Mouse (Mus musculus): ENCODE results near the gene Dlx2. TPM values are rescaled to one million over a fixed set of nuclear protein-coding genes. Genes with fewer than 3 reads are reported as not detected.

Gene Dlx2
- polyA plus RNA-seq, 1 experiment from 2014 or later: 4.5 TPM

DNA sequence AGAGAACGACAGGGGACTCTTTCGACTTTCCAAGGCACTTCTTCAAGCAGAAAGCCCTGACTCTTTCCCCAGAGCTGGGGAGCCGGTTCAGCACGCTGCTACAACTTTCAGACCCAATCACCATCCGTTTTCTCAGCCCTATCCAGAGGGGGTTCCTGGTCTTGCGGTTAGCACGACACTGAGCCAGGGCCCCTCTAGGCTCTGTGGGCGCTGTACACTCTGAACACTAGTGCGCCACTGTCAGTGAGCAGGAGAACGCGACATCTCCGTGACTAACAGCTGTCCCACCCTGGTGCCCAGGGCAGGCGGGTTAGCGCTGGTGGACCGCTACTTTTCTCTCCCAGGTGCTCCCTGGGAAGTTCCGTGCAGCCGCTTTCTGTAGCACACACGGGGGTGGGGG is 5.2 kb upstream of the Dlx2 start:
- H3K9ac ChIP-seq (ENCODE audit: low read depth, low read length): no peak overlapping the region
- no peak overlapping the region for H3K4me2 ChIP-seq (ENCODE audit: low read length)
- peaks cover 49% of the 10 kb centered on the region for H3K27me3 ChIP-seq (ENCODE audit: control insufficient read depth, insufficient read depth, low read depth, low read length)
- H3K4me3 ChIP-seq (ENCODE audit: low read depth, low read length): no peak overlapping the region
- H3K4me1 ChIP-seq (ENCODE audit: control insufficient read depth, insufficient read depth, low read length): peaks cover 4% of the 10 kb centered on the region
- no peak overlapping the region for H3K27ac ChIP-seq (ENCODE audit: low read length)
- WGBS: 2% methylated on average over 16 of the region's 18 CpGs
- no peaks in the 10 kb centered on the region for H3K9me3 ChIP-seq (replicated peaks; ENCODE audit: control insufficient read depth, low read length, poor library complexity, severe bottlenecking)
- no peaks in the 10 kb centered on the region for H3K36me3 ChIP-seq (ENCODE audit: control insufficient read depth, insufficient read depth, low read length)
- no peak for ATAC-seq

DNA sequence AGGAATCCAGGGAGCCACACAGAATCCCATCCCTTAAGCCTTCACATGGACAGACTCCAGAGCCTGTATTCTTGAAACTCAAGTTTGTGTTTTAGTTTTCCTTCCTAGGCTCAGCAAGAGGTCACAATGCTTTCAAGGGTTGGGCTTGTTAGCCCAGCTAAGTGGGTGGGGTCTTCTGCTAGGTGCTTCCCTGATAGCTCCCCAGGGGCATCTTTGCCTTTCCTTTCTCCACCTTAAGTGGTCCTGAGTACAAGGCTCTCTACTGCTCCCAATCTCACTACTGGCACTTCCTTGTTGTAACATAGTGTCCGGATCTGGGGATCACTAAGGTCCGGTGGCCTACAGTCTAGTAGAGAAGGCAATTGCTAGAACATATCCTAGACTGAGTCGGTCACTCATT is 3.8 kb upstream of the Dlx2 start:
- WGBS: 30% methylated on average over 3 of the region's 3 CpGs
- no peak for ATAC-seq
- Histone ChIP-seq H3K9ac (ENCODE audit: low read depth, low read length) (no peak overlapping the region), H3K27ac (ENCODE audit: low read length) (no peak overlapping the region), H3K4me1 (ENCODE audit: control insufficient read depth, insufficient read depth, low read length) (peaks cover 16% of the 10 kb centered on the region), H3K36me3 (ENCODE audit: control insufficient read depth, insufficient read depth, low read length) (no peaks in the 10 kb centered on the region), H3K4me2 (ENCODE audit: low read length) (no peak overlapping the region), H3K9me3 (replicated peaks; ENCODE audit: control insufficient read depth, low read length, poor library complexity, severe bottlenecking) (no peaks in the 10 kb centered on the region), H3K4me3 (ENCODE audit: low read depth, low read length) (no peak overlapping the region), H3K27me3 (ENCODE audit: control insufficient read depth, insufficient read depth, low read depth, low read length) (peaks cover 49% of the 10 kb centered on the region)

- H3K27ac ChIP-seq (ENCODE audit: low read length): no peak overlapping the region
- H3K4me2 ChIP-seq (ENCODE audit: low read length): no peak overlapping the region
- WGBS: 3% methylated on average over 8 of the region's 8 CpGs
- no peak overlapping the region for H3K9ac ChIP-seq (ENCODE audit: low read depth, low read length)
- no peak for ATAC-seq
- peaks cover 43% of the 10 kb centered on the region for H3K27me3 ChIP-seq (ENCODE audit: control insufficient read depth, insufficient read depth, low read depth, low read length)
- no peaks in the 10 kb centered on the region for H3K9me3 ChIP-seq (replicated peaks; ENCODE audit: control insufficient read depth, low read length, poor library complexity, severe bottlenecking)
- H3K4me1 ChIP-seq (ENCODE audit: control insufficient read depth, insufficient read depth, low read length): peaks cover 16% of the 10 kb centered on the region
- no peak overlapping the region for H3K4me3 ChIP-seq (ENCODE audit: low read depth, low read length)
- no peaks in the 10 kb centered on the region for H3K36me3 ChIP-seq (ENCODE audit: control insufficient read depth, insufficient read depth, low read length)
Measured at GRCm38 (mm10) chr2:71547829-71548228, 1.3 kb upstream of the Dlx2 start.

DNA sequence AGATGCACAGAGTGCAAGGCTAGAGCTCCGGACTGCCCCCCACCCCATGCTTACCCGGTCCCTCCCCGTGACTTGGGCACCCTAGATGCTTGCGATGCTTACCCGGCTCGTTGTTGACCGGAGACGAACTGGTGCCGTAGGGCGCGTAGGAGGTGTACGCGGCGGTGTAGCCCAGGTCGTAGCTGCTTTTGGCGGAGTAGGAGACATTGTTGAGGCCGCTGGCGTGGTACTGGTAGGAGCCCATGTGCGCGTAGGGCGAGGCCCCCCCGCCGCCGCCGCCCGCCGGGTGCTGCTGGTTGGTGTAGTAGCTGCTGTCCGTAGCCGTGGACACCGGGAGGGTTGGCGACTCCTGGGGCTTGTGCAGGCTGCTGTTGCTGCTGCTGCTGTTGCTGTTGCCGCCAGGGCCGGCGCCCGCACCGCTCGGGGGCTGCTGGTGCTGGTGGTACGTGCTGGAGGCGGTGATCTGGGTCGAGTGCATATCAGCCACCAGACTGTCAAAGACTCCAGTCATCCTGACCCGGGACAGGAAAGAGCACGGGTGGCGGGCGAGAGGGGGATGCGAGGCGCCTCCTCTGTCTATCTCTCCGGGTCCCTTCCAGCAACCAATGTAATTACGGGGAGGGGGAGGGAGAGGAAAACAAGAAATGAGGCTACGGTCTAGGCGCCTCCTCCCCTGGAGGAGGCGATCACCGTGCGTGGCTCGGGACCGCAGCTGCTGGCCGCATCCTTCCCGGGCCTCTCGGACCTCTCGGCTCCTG is 493 bp downstream of the Dlx2 start:
- Histone ChIP-seq H3K36me3 (ENCODE audit: control insufficient read depth, insufficient read depth, low read length) (no peaks in the 10 kb centered on the region), H3K27me3 (ENCODE audit: control insufficient read depth, insufficient read depth, low read depth, low read length) (peaks cover 37% of the 10 kb centered on the region), H3K4me3 (ENCODE audit: low read depth, low read length) (peak overlapping the region; percentile 39), H3K9me3 (replicated peaks; ENCODE audit: control insufficient read depth, low read length, poor library complexity, severe bottlenecking) (no peaks in the 10 kb centered on the region), H3K9ac (ENCODE audit: low read depth, low read length) (peak overlapping the region; percentile 45), H3K27ac (ENCODE audit: low read length) (peak overlapping the region; percentile 53), H3K4me1 (ENCODE audit: control insufficient read depth, insufficient read depth, low read length) (peaks cover 13% of the 10 kb centered on the region), H3K4me2 (ENCODE audit: low read length) (peak overlapping the region; percentile 59)
- peak; percentile 51 for ATAC-seq
- WGBS: under 1% methylated on average over 55 of the region's 59 CpGs

- Histone ChIP-seq H3K4me2 (ENCODE audit: low read length) (peak overlapping the region; percentile 59), H3K9ac (ENCODE audit: low read depth, low read length) (peak overlapping the region; percentile 45; the same call in 1 of the 2 replicates), H3K27me3 (ENCODE audit: control insufficient read depth, insufficient read depth, low read depth, low read length) (peaks cover 36% of the 10 kb centered on the region), H3K9me3 (replicated peaks; ENCODE audit: control insufficient read depth, low read length, poor library complexity, severe bottlenecking) (no peaks in the 10 kb centered on the region), H3K36me3 (ENCODE audit: control insufficient read depth, insufficient read depth, low read length) (no peaks in the 10 kb centered on the region), H3K4me1 (ENCODE audit: control insufficient read depth, insufficient read depth, low read length) (peaks cover 13% of the 10 kb centered on the region), H3K4me3 (ENCODE audit: low read depth, low read length) (peak overlapping the region; percentile 39), H3K27ac (ENCODE audit: low read length) (peak overlapping the region; percentile 53)
- ATAC-seq: no peak
- WGBS: 1% methylated on average over 32 of the region's 32 CpGs
Measured at GRCm38 (mm10) chr2:71545401-71545881, 1.1 kb downstream of the Dlx2 start.

GRCm38 (mm10) chr2:71544391-71545285 is 1.9 kb downstream of the Dlx2 start:
- Histone ChIP-seq H3K4me3 (ENCODE audit: low read depth, low read length) (peak overlapping the region; percentile 39), H3K4me2 (ENCODE audit: low read length) (peak overlapping the region; percentile 15; the same call in 1 of the 2 replicates), H3K9me3 (replicated peaks; ENCODE audit: control insufficient read depth, low read length, poor library complexity, severe bottlenecking) (no peaks in the 10 kb centered on the region), H3K36me3 (ENCODE audit: control insufficient read depth, insufficient read depth, low read length) (no peaks in the 10 kb centered on the region), H3K27me3 (ENCODE audit: control insufficient read depth, insufficient read depth, low read depth, low read length) (peaks cover 31% of the 10 kb centered on the region), H3K27ac (ENCODE audit: low read length) (peak overlapping the region; percentile 38), H3K9ac (ENCODE audit: low read depth, low read length) (peak overlapping the region; percentile 28; the same call in 1 of the 2 replicates), H3K4me1 (ENCODE audit: control insufficient read depth, insufficient read depth, low read length) (peaks cover 13% of the 10 kb centered on the region)
- no peak for ATAC-seq
- under 1% methylated on average over 61 of the region's 61 CpGs for WGBS

GRCm38 (mm10) chr2:71543948-71544347 is 2.6 kb downstream of the Dlx2 start:
- peaks cover 13% of the 10 kb centered on the region for H3K4me1 ChIP-seq (ENCODE audit: control insufficient read depth, insufficient read depth, low read length)
- peak overlapping the region; percentile 39 for H3K4me3 ChIP-seq (ENCODE audit: low read depth, low read length)
- H3K27ac ChIP-seq (ENCODE audit: low read length): peak overlapping the region; percentile 38
- H3K4me2 ChIP-seq (ENCODE audit: low read length): peak overlapping the region; percentile 18; the same call in 1 of the 2 replicates
- H3K9ac ChIP-seq (ENCODE audit: low read depth, low read length): 0 out of 2 replicates have a peak overlapping the region, but pooled peaks have one; percentile 25
- ATAC-seq: no peak
- H3K27me3 ChIP-seq (ENCODE audit: control insufficient read depth, insufficient read depth, low read depth, low read length): peaks cover 33% of the 10 kb centered on the region
- H3K36me3 ChIP-seq (ENCODE audit: control insufficient read depth, insufficient read depth, low read length): no peaks in the 10 kb centered on the region
- H3K9me3 ChIP-seq (replicated peaks; ENCODE audit: control insufficient read depth, low read length, poor library complexity, severe bottlenecking): no peaks in the 10 kb centered on the region
- 2% methylated on average over 19 of the region's 20 CpGs for WGBS

DNA sequence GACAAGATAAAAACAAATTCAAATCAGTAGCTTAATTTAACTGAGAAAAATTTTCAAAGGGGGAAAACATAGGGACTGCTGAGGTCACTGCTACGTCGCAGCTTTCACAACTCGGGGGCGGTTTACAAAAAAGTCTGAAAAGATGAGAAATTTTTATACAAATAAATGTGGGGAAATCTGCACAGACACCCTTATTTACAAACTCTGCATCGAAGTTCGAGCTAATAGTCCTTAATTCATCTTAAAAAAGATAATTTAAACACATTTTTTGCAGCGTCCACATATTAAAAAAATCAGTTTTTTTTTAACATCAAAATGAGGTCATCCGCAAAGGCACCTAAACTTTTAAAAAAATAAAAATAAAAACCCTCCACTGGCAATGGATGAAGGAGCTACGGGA is 3.0 kb downstream of the Dlx2 start:
- Histone ChIP-seq H3K27ac (ENCODE audit: low read length) (peak overlapping the region; percentile 38), H3K27me3 (ENCODE audit: control insufficient read depth, insufficient read depth, low read depth, low read length) (peaks cover 32% of the 10 kb centered on the region), H3K4me2 (ENCODE audit: low read length) (no peak overlapping the region; the same call in 1 of the 2 replicates), H3K4me3 (ENCODE audit: low read depth, low read length) (peak overlapping the region; percentile 39), H3K4me1 (ENCODE audit: control insufficient read depth, insufficient read depth, low read length) (peaks cover 13% of the 10 kb centered on the region), H3K36me3 (ENCODE audit: control insufficient read depth, insufficient read depth, low read length) (no peaks in the 10 kb centered on the region), H3K9ac (ENCODE audit: low read depth, low read length) (no peak overlapping the region), H3K9me3 (replicated peaks; ENCODE audit: control insufficient read depth, low read length, poor library complexity, severe bottlenecking) (no peaks in the 10 kb centered on the region)
- 1% methylated on average over 9 of the region's 9 CpGs for WGBS
- ATAC-seq: no peak

All from midbrain, embryonic 16.5 days (tissue).